Mouse (Mus musculus) liver, embryonic 15.5 days (tissue): ENCODE measurements around the gene Tmem41b. TPM values are rescaled to one million over a fixed set of nuclear protein-coding genes. Genes with fewer than 3 reads are reported as not detected.
"Not testable (repeated sequence)": the region's sequence is repeated elsewhere in the genome, so short reads cannot be mapped to it uniquely, and the experiment has no call there.

Source experiments
- ATAC-seq: fragments of 200-750 bp; cut with Nextera tagmentation; 2 replicates; pipeline ENCODE4 v1.8.0; 2017; ENCODE audit warnings: moderate number of reproducible peaks, mild to moderate bottlenecking, moderate library complexity; ENCODE audit not compliant: insufficient read depth
- H3K27ac ChIP-seq: fragments of 300-500 bp; sonication (generic); replicated peaks from 2 replicates; pipeline ENCODE4 v1.5.1; 2015; ENCODE audit warnings: mild to moderate bottlenecking, inconsistent platforms
- H3K27me3 ChIP-seq: fragments of 300-500 bp; sonication (generic); 2 replicates; pipeline ENCODE4 v1.6.1; 2015; ENCODE audit warnings: mild to moderate bottlenecking, inconsistent platforms
- H3K36me3 ChIP-seq: fragments of 300-500 bp; sonication (generic); replicated peaks from 2 replicates; pipeline ENCODE4 v1.6.1; 2015; ENCODE audit warnings: moderate library complexity, mild to moderate bottlenecking, inconsistent platforms
- H3K4me1 ChIP-seq: fragments of 300-500 bp; sonication (generic); replicated peaks from 2 replicates; pipeline ENCODE4 v1.6.1; 2015; ENCODE audit warnings: inconsistent platforms
- H3K4me2 ChIP-seq: fragments of 300-500 bp; sonication (generic); 2 replicates; pipeline ENCODE4 v1.6.1; 2015; ENCODE audit warnings: moderate library complexity, mild to moderate bottlenecking, inconsistent platforms
- H3K4me3 ChIP-seq: fragments of 300-500 bp; sonication (generic); replicated peaks from 2 replicates; pipeline ENCODE4 v1.5.1; 2015; ENCODE audit warnings: mild to moderate bottlenecking, inconsistent platforms
- H3K9ac ChIP-seq: fragments of 300-500 bp; sonication (generic); 2 replicates; pipeline ENCODE4 v1.6.1; 2015; ENCODE audit warnings: moderate library complexity, mild to moderate bottlenecking, inconsistent platforms
- H3K9me3 ChIP-seq: fragments of 300-500 bp; sonication (generic); replicated peaks from 2 replicates; pipeline ENCODE4 v1.6.1; 2016; ENCODE audit warnings: inconsistent platforms
- WGBS: fragments of 180-500 bp; shearing (Covaris S2); methylation state at CpG from one replicate; pipeline ENCODE4 v1.1.7; 2015; ENCODE audit warnings: mixed read lengths; ENCODE audit not compliant: insufficient replicate concordance; 5-methylcytosine and 5-hydroxymethylcytosine counted together
- polyA plus RNA-seq: library from polyadenylated mRNA; unstranded; fragments of >200 nt; fragmentation: Nextera tagmentation; extraction: Ambion mirVana; gene quantifications from 2 replicates; pipeline ENCODE4 v1.2.1, GENCODE M21; 2015

The Tmem41b gene
- polyA plus RNA-seq, 1 experiment from 2014 or later, result 27.9 TPM

- no peak overlapping the region for H3K4me2 ChIP-seq
- WGBS, result 47% methylated on average over 5 of the region's 5 CpGs
- ATAC-seq, result no peak
These were observed 19.9 kb upstream of the Tmem41b start for GRCm38 (mm10) chr7:110006471-110007195.

GRCm38 (mm10) chr7:110005976-110006375, 19.2 kb upstream of the Tmem41b start:
- Histone ChIP-seq H3K4me3 (no peak overlapping the region), H3K9ac (no peak overlapping the region), H3K4me2 (no peak overlapping the region), H3K9me3 (no peaks in the 10 kb centered on the region), H3K27ac (no peak overlapping the region), H3K4me1 (peaks cover 13% of the 10 kb centered on the region), H3K27me3 (peaks cover 27% of the 10 kb centered on the region), H3K36me3 (no peaks in the 10 kb centered on the region)
- no peak for ATAC-seq

More at GRCm38 (mm10) chr7:110006471-110007195, 19.9 kb upstream of the Tmem41b start:
- peaks cover 27% of the 10 kb centered on the region for H3K27me3 ChIP-seq
- H3K9me3 ChIP-seq, result no peaks in the 10 kb centered on the region
- peaks cover 13% of the 10 kb centered on the region for H3K4me1 ChIP-seq
- H3K9ac ChIP-seq, result no peak overlapping the region
- no peaks in the 10 kb centered on the region for H3K36me3 ChIP-seq
- H3K27ac ChIP-seq, result no peak overlapping the region
- no peak overlapping the region for H3K4me3 ChIP-seq

- Histone ChIP-seq H3K4me1 (peaks cover 5% of the 10 kb centered on the region), H3K36me3 (no peaks in the 10 kb centered on the region), H3K4me3 (no peak overlapping the region), H3K27me3 (peaks cover 31% of the 10 kb centered on the region), H3K9ac (no peak overlapping the region), H3K9me3 (no peaks in the 10 kb centered on the region), H3K4me2 (peak overlapping the region; percentile 14; the same call in 1 of the 2 replicates), H3K27ac (no peak overlapping the region)
- peak; percentile 51 for ATAC-seq
- 17% methylated on average over 20 of the region's 20 CpGs for WGBS
These were observed 16.2 kb upstream of the Tmem41b start for GRCm38 (mm10) chr7:110002968-110003367.

GRCm38 (mm10) chr7:110002092-110002491, 15.4 kb upstream of the Tmem41b start:
- H3K4me2 ChIP-seq, result no peak overlapping the region
- no peak for ATAC-seq
- no peaks in the 10 kb centered on the region for H3K9me3 ChIP-seq
- H3K27ac ChIP-seq, result no peak overlapping the region
- H3K4me3 ChIP-seq, result no peak overlapping the region
- H3K27me3 ChIP-seq, result peaks cover 31% of the 10 kb centered on the region
- peaks cover 5% of the 10 kb centered on the region for H3K4me1 ChIP-seq
- no peak overlapping the region for H3K9ac ChIP-seq
- no peaks in the 10 kb centered on the region for H3K36me3 ChIP-seq

- H3K36me3 ChIP-seq, result no peaks in the 10 kb centered on the region
- H3K4me3 ChIP-seq, result no peak overlapping the region
- H3K27ac ChIP-seq, result no peak overlapping the region
- no peak overlapping the region for H3K4me2 ChIP-seq
- H3K9ac ChIP-seq, result no peak overlapping the region
- H3K9me3 ChIP-seq, result no peaks in the 10 kb centered on the region
- H3K4me1 ChIP-seq, result peaks cover 9% of the 10 kb centered on the region
- 75% methylated on average over 4 of the region's 4 CpGs for WGBS
- peaks cover 24% of the 10 kb centered on the region for H3K27me3 ChIP-seq
- ATAC-seq, result no peak
These were observed 11.7 kb upstream of the Tmem41b start for GRCm38 (mm10) chr7:109998388-109998787.

- no peak overlapping the region for H3K4me2 ChIP-seq
- H3K4me3 ChIP-seq, result no peak overlapping the region
- no peaks in the 10 kb centered on the region for H3K36me3 ChIP-seq
- 47% methylated on average over 2 of the region's 2 CpGs for WGBS
- no peak overlapping the region for H3K9ac ChIP-seq
- peaks cover 7% of the 10 kb centered on the region; the same call in 1 of the 2 replicates for H3K4me1 ChIP-seq
- peaks cover 7% of the 10 kb centered on the region; the same call in 1 of the 2 replicates for H3K27me3 ChIP-seq
- no peak overlapping the region for H3K27ac ChIP-seq
- ATAC-seq, result no peak
- H3K9me3 ChIP-seq, result no peaks in the 10 kb centered on the region
These were observed 6.6 kb upstream of the Tmem41b start for GRCm38 (mm10) chr7:109993157-109993959.

- ATAC-seq, result no peak
- no peaks in the 10 kb centered on the region for H3K9me3 ChIP-seq
- H3K9ac ChIP-seq, result no peak overlapping the region
- no peak overlapping the region for H3K4me3 ChIP-seq
- H3K4me1 ChIP-seq, result peaks cover 15% of the 10 kb centered on the region
- WGBS, result 74% methylated on average over 1 of the region's 1 CpGs
- H3K36me3 ChIP-seq, result no peaks in the 10 kb centered on the region
- peaks cover 7% of the 10 kb centered on the region; the same call in 1 of the 2 replicates for H3K27me3 ChIP-seq
- no peak overlapping the region for H3K4me2 ChIP-seq
- H3K27ac ChIP-seq, result no peak overlapping the region
These were observed 4.6 kb upstream of the Tmem41b start for GRCm38 (mm10) chr7:109991286-109991685.

- peak overlapping the region; percentile 74 for H3K9ac ChIP-seq
- no peaks in the 10 kb centered on the region for H3K9me3 ChIP-seq
- peaks cover under 1% of the 10 kb centered on the region; the same call in 1 of the 2 replicates for H3K27me3 ChIP-seq
- under 1% methylated on average over 43 of the region's 43 CpGs for WGBS
- peak overlapping the region; percentile 89 for H3K4me2 ChIP-seq
- peak overlapping the region; percentile 89 for H3K27ac ChIP-seq
- peaks cover 30% of the 10 kb centered on the region for H3K4me1 ChIP-seq
- peak; percentile 98 for ATAC-seq
- peak overlapping the region; percentile 72 for H3K4me3 ChIP-seq
- peaks cover 17% of the 10 kb centered on the region; the same call in 1 of the 2 replicates for H3K36me3 ChIP-seq
These were observed 528 bp downstream of the Tmem41b start for GRCm38 (mm10) chr7:109986133-109986669.

- Histone ChIP-seq H3K9me3 (no peaks in the 10 kb centered on the region), H3K27me3 (no peaks in the 10 kb centered on the region), H3K4me1 (peaks cover 30% of the 10 kb centered on the region), H3K36me3 (peaks cover 18% of the 10 kb centered on the region; the same call in 1 of the 2 replicates), H3K4me3 (peak overlapping the region; percentile 72), H3K4me2 (peak overlapping the region; percentile 89), H3K27ac (peak overlapping the region; percentile 89), H3K9ac (peak overlapping the region; percentile 74)
- peak; percentile 33 for ATAC-seq
- WGBS, result under 1% methylated on average over 27 of the region's 27 CpGs
These were observed 1.0 kb downstream of the Tmem41b start for GRCm38 (mm10) chr7:109985661-109986132.

- Histone ChIP-seq H3K36me3 (peaks cover 29% of the 10 kb centered on the region), H3K4me1 (peaks cover 30% of the 10 kb centered on the region), H3K4me2 (peak overlapping the region; percentile 89), H3K4me3 (peak overlapping the region; percentile 72; the same call in 1 of the 2 replicates), H3K9ac (0 out of 2 replicates have a peak overlapping the region, but pooled peaks have one; percentile 74)
- H3K9me3 ChIP-seq, H3K27ac ChIP-seq, ATAC-seq, H3K27me3 ChIP-seq: not testable (repeated sequence)
- WGBS, result 79% methylated on average over 5 of the region's 5 CpGs
These were observed 2.1 kb downstream of the Tmem41b start for GRCm38 (mm10) chr7:109984608-109985007.

- H3K36me3 ChIP-seq, result peaks cover 66% of the 10 kb centered on the region
- not testable (repeated sequence) for H3K27me3 ChIP-seq, H3K9me3 ChIP-seq, H3K4me2 ChIP-seq, H3K27ac ChIP-seq, ATAC-seq, H3K4me3 ChIP-seq, H3K4me1 ChIP-seq, H3K9ac ChIP-seq
- WGBS, result 65% methylated on average over 5 of the region's 5 CpGs
These were observed 9.6 kb downstream of the Tmem41b start for GRCm38 (mm10) chr7:109977131-109977530.
